Mouse (Mus musculus) ZHBTc4 (cell line): ENCODE results near the gene Cdk14.
A peak's percentile ranks its signal among the peaks of the same experiment; 100 is the strongest.

Source experiments
- DNase-seq: peaks from one replicate; pipeline ENCODE4 v3.0.0-alpha.2; 2011; ENCODE audit warnings: low read depth, low spot score

The Cdk14 gene

DNA sequence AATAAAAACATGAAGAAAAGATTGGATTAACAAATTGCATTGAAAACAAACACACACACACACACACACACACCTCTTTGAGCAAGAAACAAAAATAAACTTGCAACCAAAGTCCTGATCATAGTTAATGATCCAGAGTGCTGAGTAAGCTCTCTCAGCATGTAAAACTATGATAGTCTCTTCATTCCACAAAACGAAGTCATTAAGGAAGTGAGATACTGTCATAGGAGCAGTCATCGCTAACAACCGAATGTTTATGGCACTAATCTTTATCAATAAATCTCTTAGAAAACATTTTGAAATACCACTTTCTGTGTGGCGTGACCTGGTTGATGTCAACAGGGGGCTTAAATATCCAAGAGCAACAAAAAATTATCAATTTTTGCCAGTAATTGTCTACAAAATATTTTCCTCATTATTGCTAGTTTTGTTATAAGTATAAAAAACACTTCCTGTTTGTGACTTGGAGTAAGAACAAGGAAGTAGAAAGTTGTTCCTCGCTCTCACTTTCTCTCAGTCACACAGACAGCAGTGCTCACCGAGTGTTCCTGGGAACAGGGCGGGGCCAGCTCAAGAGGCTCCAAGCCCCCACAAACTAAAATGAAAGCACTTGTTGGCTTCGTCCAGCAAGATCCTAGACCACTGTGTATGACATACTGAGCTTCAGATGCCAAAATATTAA is 100.1 kb downstream of the Cdk14 start:
- DNase-seq = no peak

- DNase-seq = no peak
Observed at GRCm38 (mm10) chr5:5314270-5314669, 105.8 kb downstream of the Cdk14 start.

- no peak for DNase-seq
Observed at GRCm38 (mm10) chr5:5313195-5313760, 106.8 kb downstream of the Cdk14 start.

GRCm38 (mm10) chr5:5305286-5305685 is 114.8 kb downstream of the Cdk14 start:
- DNase-seq = no peak

DNA sequence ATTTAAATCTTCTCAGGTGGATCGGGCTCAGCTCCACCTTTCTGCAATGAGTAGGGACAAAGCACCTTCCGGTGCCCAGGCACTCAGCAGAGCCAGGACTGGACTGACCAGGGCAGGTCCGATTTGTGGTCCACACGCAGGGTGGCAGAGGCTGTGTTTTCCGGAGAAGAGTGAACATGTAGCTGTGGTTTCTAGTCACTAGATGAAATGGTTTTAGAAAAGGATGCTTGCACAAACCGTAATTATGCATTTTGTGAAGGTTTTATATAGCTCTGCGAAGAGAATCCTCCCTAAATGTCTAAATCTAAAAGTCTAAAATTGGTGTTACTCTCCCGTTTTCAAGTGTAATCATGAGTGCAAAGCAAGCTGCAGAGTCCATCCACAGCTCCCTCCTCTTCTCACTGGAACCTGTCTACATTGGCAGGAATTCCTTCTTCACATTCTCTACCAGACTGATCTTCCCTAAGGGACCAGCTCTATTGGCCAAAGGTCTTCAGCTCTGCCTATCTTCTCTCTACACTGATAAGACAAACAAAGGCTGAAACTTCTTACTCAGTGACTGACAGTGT is 116.9 kb downstream of the Cdk14 start:
- no peak for DNase-seq

- no peak for DNase-seq
Observed at GRCm38 (mm10) chr5:5301571-5302079, 118.5 kb downstream of the Cdk14 start.

DNA sequence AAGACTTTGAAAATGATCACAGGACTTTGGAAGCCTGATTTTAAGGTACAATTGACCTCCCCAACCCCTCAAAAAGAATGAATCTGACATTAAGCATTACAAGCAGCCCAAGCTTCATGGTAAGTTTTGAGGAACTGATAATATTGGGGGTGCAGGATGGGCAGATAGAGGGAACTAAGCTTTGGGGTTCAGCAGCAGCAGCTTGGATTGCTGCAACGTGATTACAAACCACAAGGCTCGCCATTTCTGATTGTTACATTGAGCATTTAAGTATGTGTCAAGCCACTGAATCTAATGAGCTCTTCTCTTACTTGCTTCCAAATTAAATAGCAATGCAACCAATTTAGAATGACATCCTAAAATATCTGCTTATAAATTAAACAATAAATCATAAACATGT is 119.1 kb downstream of the Cdk14 start:
- no peak for DNase-seq

GRCm38 (mm10) chr5:5300290-5300689 is 119.8 kb downstream of the Cdk14 start:
- DNase-seq = no peak

GRCm38 (mm10) chr5:5297222-5297621 is 122.9 kb downstream of the Cdk14 start:
- DNase-seq = no peak

- peak; percentile 4 for DNase-seq
Observed at GRCm38 (mm10) chr5:5296773-5297172, 123.3 kb downstream of the Cdk14 start.

- no peak for DNase-seq
Observed at GRCm38 (mm10) chr5:5292830-5293542, 127.1 kb downstream of the Cdk14 start.

- DNase-seq = no peak
Observed at GRCm38 (mm10) chr5:5291321-5291991, 128.7 kb downstream of the Cdk14 start.

DNA sequence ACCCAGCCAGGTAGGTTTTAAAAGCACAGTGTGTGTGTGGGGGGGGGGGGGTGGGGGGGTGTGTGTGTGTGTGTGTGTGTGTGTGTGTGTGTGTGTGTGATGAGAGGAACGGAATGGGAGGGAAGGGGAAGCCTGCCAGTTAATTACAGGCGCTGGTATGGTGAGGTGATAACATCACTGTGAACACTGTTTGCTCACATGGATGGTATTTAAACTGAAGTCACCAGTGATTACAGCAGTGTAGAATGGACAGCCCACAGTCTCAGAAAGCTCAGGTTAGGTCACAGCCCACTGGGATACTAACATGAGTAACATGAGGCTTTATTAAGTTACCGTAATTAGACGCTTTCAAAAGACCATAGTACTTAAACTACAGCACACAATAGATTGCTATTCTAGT is 129.4 kb downstream of the Cdk14 start:
- no peak for DNase-seq

DNA sequence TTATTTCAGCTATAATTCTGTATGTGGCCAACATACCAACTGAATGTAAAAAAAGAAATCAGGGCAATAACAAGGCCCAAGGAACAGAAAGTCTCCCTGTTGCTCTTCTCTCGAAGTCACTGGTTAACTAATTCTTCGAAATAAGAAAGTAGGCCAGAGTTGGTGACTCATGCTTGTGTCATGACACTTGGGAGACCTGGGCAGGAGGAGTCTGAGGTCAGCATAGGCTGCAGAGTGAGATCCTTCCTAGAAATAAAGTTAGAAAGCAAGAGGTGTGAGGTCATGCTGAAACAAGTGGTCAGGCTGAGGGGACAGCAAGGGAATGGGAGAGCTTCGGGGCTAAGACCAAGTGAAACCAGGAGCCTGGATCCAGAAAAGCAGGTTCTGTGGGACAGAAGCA is 134.2 kb downstream of the Cdk14 start:
- no peak for DNase-seq

DNA sequence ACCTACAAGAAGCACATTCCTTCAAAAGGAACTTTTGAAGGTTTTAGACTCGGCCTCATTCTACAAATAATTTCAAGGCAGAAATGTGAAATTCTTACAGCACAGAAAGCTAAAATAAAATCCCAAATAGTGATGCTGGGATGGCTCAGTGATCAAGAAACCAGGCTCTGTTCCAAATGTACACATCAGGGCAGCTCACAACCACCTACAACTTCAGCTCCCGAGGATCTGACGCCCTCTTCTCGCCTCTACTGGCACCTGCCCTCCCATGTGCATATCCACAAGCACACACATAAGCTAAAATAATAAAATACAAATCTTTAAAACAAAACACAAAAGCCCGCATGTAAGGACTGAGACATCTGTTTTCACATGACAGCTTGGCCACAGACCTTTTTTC is 135.6 kb downstream of the Cdk14 start:
- no peak for DNase-seq

- no peak for DNase-seq
Observed at GRCm38 (mm10) chr5:5283756-5284430, 136.2 kb downstream of the Cdk14 start.

- no peak for DNase-seq
Observed at GRCm38 (mm10) chr5:5282425-5282824, 137.7 kb downstream of the Cdk14 start.

DNA sequence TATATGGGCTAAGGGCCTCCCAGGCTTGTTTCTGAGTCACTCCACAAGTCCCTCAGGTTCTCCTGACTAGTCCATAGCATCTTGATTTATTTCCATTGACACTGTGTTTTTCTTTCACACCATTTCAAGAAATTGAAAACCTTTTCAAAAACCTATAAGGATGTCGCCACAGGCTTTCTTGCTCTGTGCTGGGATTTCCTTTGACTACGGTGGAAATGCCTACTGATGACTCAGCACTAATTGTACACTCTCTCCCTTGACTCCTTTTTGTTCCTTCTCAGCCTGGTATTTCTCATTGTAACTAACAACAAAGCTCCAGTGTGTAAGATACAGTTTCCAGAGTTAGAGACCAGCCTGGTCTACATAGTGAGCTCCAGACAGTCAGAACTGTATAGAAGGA is 144.8 kb downstream of the Cdk14 start:
- DNase-seq = no peak

- DNase-seq = peak; percentile 19
Observed at GRCm38 (mm10) chr5:5274318-5274717, 145.8 kb downstream of the Cdk14 start.

- no peak for DNase-seq
Observed at GRCm38 (mm10) chr5:5266787-5267126, 153.4 kb downstream of the Cdk14 start.
